Mouse (Mus musculus) central nervous system, embryonic 18 days (tissue): Measurements from ENCODE around the gene Nubp2. TPM values are rescaled to one million over a fixed set of nuclear protein-coding genes. Genes with fewer than 3 reads are reported as not detected.

Experiments used
- polyA plus RNA-seq: library from polyadenylated mRNA; depleted of rRNA; stranded (reverse); fragments of >200 nt; gene quantifications from 2 replicates; pipeline ENCODE4 v1.2.3, GENCODE M21; 2012; rRNA removed

Gene Nubp2
- polyA plus RNA-seq: 24.0 and 25.9 TPM in 2 replicates

GRCm38 (mm10) chr17:24886134-24886931, at the start of gene Nubp2, which contains the start of gene Spsb3:
Gene Nubp2 (minus strand): TSS chr17:24886349.
Gene Spsb3 (plus strand): TSS chr17:24886643.

DNA sequence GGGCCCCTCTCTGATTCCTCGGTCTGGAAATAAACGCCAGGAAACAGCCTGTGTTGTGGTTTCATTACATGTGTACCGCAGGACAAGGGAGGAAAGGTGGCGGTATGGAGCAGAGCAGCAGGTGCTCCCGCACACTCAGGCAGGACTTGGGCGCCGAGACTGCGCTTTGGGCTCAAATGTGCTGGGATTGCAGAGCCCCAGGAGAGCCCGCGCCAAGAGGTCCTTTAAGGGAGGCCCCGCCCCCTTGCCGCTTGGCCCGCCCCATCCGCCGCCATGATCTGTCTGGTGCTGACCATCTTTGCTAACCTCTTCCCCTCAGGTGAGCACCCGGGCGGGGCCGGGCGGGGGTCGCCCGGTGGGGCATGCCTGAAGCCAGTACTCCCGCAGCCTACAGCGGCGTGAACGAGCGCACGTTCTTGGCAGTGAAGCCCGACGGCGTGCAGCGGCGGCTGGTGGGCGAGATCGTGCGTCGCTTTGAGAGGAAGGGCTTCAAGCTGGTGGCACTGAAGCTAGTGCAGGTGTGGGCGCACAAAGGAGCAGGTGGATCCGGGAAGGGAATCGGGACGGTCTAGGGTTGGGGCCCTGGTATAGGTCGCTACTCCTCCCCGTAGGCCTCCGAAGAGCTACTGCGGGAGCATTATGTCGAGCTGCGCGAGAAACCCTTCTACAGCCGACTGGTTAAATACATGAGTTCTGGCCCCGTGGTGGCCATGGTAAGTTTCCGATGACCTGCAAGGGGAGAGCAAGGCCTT, 10.3 kb upstream of the Nubp2 start, which contains the start of gene Nme3:
Gene Nme3 (plus strand): TSS at position 260 of the 752 bp plus-strand sequence.

DNA sequence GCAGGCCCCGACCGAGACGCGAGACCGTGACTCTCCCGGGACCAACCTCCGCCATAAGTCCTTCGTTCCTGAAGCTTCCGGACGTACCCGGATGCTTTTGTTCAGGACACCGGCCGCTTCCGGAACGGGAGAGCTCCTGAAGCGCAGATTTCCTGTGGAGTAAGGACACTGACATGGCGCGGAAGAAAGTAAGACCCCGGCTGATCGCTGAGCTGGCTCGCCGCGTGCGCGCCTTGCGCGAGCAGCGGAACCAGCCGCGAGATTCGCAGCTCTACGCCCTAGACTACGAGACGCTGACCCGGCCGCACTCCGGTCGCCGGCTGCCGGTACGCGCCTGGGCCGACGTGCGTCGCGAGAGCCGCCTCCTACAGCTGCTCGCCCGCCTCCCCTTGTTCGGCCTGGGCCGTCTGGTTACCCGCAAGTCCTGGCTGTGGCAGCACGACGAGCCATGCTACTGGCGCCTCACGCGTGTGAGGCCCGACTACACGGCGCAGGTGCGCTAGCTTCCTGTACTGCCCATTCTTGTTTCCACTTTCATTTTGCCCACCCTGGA, 8.9 kb upstream of the Nubp2 start, which contains the start of the genes Eme2 and Mrps34:
Gene Eme2 (minus strand): TSS at position 93 of the 553 bp plus-strand sequence.
Gene Mrps34 (plus strand): TSS at position 122 of the 553 bp plus-strand sequence.

DNA sequence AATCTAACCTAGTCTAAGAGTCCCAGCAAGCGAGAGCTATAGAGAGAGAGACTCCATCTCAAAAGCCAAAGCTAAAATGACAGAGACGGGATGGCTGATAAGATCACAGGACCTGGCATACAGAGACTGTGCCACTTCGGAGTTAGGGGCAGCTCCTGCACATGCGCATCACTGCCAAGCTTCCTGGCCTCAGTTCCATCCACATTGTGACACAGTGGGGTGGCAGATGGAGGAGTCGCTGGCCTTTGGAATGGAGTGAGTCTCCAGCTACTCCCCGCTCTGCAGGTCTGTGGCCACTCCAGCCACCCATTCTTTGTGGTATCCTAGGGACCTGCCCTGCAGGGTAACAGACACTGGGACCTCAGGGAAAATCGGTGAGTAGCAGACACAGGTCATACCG, 20.4 kb downstream of the Nubp2 start, which contains the start of gene Igfals:
Gene Igfals (plus strand): TSS at position 222 of the 400 bp plus-strand sequence.

GRCm38 (mm10) chr17:24850065-24850772, 35.9 kb downstream of the Nubp2 start, which contains the start of gene Fahd1:
Gene Fahd1 (minus strand): TSS chr17:24850364.

GRCm38 (mm10) chr17:24839842-24840241, 46.3 kb downstream of the Nubp2 start, which contains the start of gene Hagh:
Gene Hagh (plus strand): TSS chr17:24840143.

Other genes with a start within 250 kb of the Nubp2 start
- gene Slc9a3r2, start 236.0 kb downstream of the Nubp2 start, polyA plus RNA-seq: 48.9 and 51.1 TPM in 2 replicates
- gene Npw, start 227.9 kb downstream of the Nubp2 start, polyA plus RNA-seq: 0.31 and 0.40 TPM in 2 replicates
- gene Zfp598, start 216.7 kb downstream of the Nubp2 start, polyA plus RNA-seq: 73.8 and 74.1 TPM in 2 replicates
- gene Syngr3, start 196.4 kb downstream of the Nubp2 start, polyA plus RNA-seq: 153 and 170 TPM in 2 replicates
- 28.7 and 30.4 TPM in 2 replicates for gene Gfer, start 190.2 kb downstream of the Nubp2 start, polyA plus RNA-seq
- gene Noxo1, start 190.1 kb downstream of the Nubp2 start, polyA plus RNA-seq: 7.4 and 8.2 TPM in 2 replicates
- 63.2 and 66.6 TPM in 2 replicates for gene Tbl3, start 178.7 kb downstream of the Nubp2 start, polyA plus RNA-seq
- 0.28 TPM in 2 replicates for gene Rnf151, start 168.3 kb downstream of the Nubp2 start, polyA plus RNA-seq
- gene Rps2, start 168.2 kb downstream of the Nubp2 start, polyA plus RNA-seq: 1,636 and 1,660 TPM in 2 replicates
- 265 and 272 TPM in 2 replicates for gene Ndufb10, start 161.9 kb downstream of the Nubp2 start, polyA plus RNA-seq
- 0.08 and 0.35 TPM in 2 replicates for gene Rpl3l, start 158.5 kb downstream of the Nubp2 start, polyA plus RNA-seq
- gene Msrb1, start 149.7 kb downstream of the Nubp2 start, polyA plus RNA-seq: 36.6 and 37.8 TPM in 2 replicates
- 0.18 and 0.32 TPM in 2 replicates for gene Hs3st6, start 133.4 kb downstream of the Nubp2 start, polyA plus RNA-seq
- gene Meiob, start 82.1 kb downstream of the Nubp2 start, polyA plus RNA-seq: not detected in 2 replicates
- gene Hagh, start 46.2 kb downstream of the Nubp2 start, polyA plus RNA-seq: 53.3 and 54.8 TPM in 2 replicates
- gene Fahd1, start 36.0 kb downstream of the Nubp2 start, polyA plus RNA-seq: 17.5 and 18.2 TPM in 2 replicates
- 0.04 TPM in 2 replicates for gene Igfals, start 20.4 kb downstream of the Nubp2 start, polyA plus RNA-seq
- 86.4 and 94.7 TPM in 2 replicates for gene Spsb3, start 294 bp upstream of the Nubp2 start, polyA plus RNA-seq
- gene Eme2, start 8.7 kb upstream of the Nubp2 start, polyA plus RNA-seq: 33.9 and 36.5 TPM in 2 replicates
- 97.2 and 101 TPM in 2 replicates for gene Mrps34, start 8.8 kb upstream of the Nubp2 start, polyA plus RNA-seq
- 78.7 and 90.5 TPM in 2 replicates for gene Nme3, start 10.2 kb upstream of the Nubp2 start, polyA plus RNA-seq
- gene Mapk8ip3, start 50.6 kb upstream of the Nubp2 start, polyA plus RNA-seq: 223 and 233 TPM in 2 replicates
- 43.2 and 49.2 TPM in 2 replicates for gene Jpt2, start 74.3 kb upstream of the Nubp2 start, polyA plus RNA-seq
- gene Cramp1l, start 129.4 kb upstream of the Nubp2 start, polyA plus RNA-seq: 21.1 and 22.2 TPM in 2 replicates
- 23.7 and 25.6 TPM in 2 replicates for gene Ift140, start 129.7 kb upstream of the Nubp2 start, polyA plus RNA-seq
- gene Tmem204, start 197.2 kb upstream of the Nubp2 start, polyA plus RNA-seq: 9.3 and 9.4 TPM in 2 replicates
- gene Telo2, start 229.6 kb upstream of the Nubp2 start, polyA plus RNA-seq: 44.7 and 46.3 TPM in 2 replicates
- 0.08 and 0.23 TPM in 2 replicates for gene Ptx4, start 234.4 kb upstream of the Nubp2 start, polyA plus RNA-seq
- gene Clcn7, start 247.0 kb upstream of the Nubp2 start, polyA plus RNA-seq: 41.6 and 42.0 TPM in 2 replicates